In genomic region chr9:78451382-78451781, GRCm38 (mm10) we compare ENCODE assay signal across 14 mouse cellular contexts. TPM values are rescaled to one million over a fixed set of nuclear protein-coding genes. Genes with fewer than 3 reads are reported as not detected.
DNase-seq lines count a peak whose midpoint lies in the region; ATAC-seq and TF ChIP-seq lines count a peak whose summit lies in the region.
"Had no signal": no experiment of that assay in that cellular context is flagged by ENCODE, and none has a peak within 500 bp of the region (broad histone marks: within the 10 kb centered on the region; RNA-seq: fewer than 3 reads in every experiment).

No protein-coding gene starts in this region.

- no peaks in the 10 kb centered on the region for H3K9me3 ChIP-seq in liver, postnatal 0 days (ENCODE audit: low read length)
- H3K9me3 ChIP-seq: embryonic facial prominence, embryonic 13.5 days; forebrain, embryonic 13.5 days; heart, embryonic 12.5 days; limb, embryonic 13.5 days had no signal

- no peak overlapping the region for H3K4me2 ChIP-seq in liver, postnatal 0 days (ENCODE audit: low read depth, low read length)
- H3K4me2 ChIP-seq: embryonic facial prominence, embryonic 13.5 days; forebrain, embryonic 13.5 days; heart, embryonic 12.5 days; limb, embryonic 13.5 days had no signal

- no peak for ATAC-seq in liver, postnatal 0 days
- ATAC-seq: forebrain, embryonic 13.5 days; intestine, postnatal 0 days; Patski had no signal

- WGBS in liver, postnatal 0 days (ENCODE audit: insufficient replicate concordance): 39% methylated on average over 4 of the region's 4 CpGs
- WGBS in cerebellum, adult 2 months: 76% methylated on average over 4 of the region's 4 CpGs

- H3K4me3 ChIP-seq in liver, postnatal 0 days (ENCODE audit: low read depth, low read length): no peak overlapping the region
- H3K4me3 ChIP-seq in cerebellum, adult 2 months (replicated peaks; ENCODE audit: insufficient read depth, low read depth, low read length): no peak overlapping the region
- H3K4me3 ChIP-seq: embryonic facial prominence, embryonic 13.5 days; forebrain, embryonic 13.5 days; heart, embryonic 12.5 days; limb, embryonic 13.5 days had no signal

- H3K36me3 ChIP-seq in liver, postnatal 0 days (replicated peaks; ENCODE audit: insufficient read depth, low read length): peaks cover 43% of the 10 kb centered on the region

- H3K27me3 ChIP-seq in liver, postnatal 0 days (ENCODE audit: insufficient read depth, low read length): no peaks in the 10 kb centered on the region
- H3K27me3 ChIP-seq in cerebellum, adult 2 months (ENCODE audit: control insufficient read depth, insufficient read depth, low read length): no peaks in the 10 kb centered on the region
- H3K27me3 ChIP-seq: Patski had no signal

- no peak for TF ChIP-seq POLR2A in cerebellum, adult 2 months (IDR thresholded peaks at IDR 0.05; ENCODE audit: borderline replicate concordance, insufficient read depth, low read length)

- no peak for DNase-seq in liver, postnatal 0 days
- DNase-seq in liver: no peak
- DNase-seq in brain, adult 2 months (ENCODE audit: low read depth, low spot score): peak; percentile 25
- DNase-seq in lung, postnatal 14 days: peak; percentile 34
- peak; percentile 37 to 43 for DNase-seq in natural killer cell, adult 2 months (ENCODE audit: low spot score in 2 of 2)
- DNase-seq in right cerebral cortex, postnatal 14 days: no peak
- DNase-seq in cerebellum, adult 2 months: no peak
- DNase-seq: cerebellum, postnatal 25 days had no signal

- H3K9ac ChIP-seq in liver, postnatal 0 days (replicated peaks): no peak overlapping the region
- H3K9ac ChIP-seq: embryonic facial prominence, embryonic 13.5 days; forebrain, embryonic 13.5 days; heart, embryonic 12.5 days; limb, embryonic 13.5 days had no signal

- TF ChIP-seq EP300 in liver, postnatal 0 days (IDR thresholded peaks at IDR 0.05; ENCODE audit: low read depth): no peak

- H3K4me1 ChIP-seq in liver, postnatal 0 days (ENCODE audit: insufficient read depth): peaks cover 9% of the 10 kb centered on the region
- peaks cover 4% of the 10 kb centered on the region; the same call in 1 of the 2 replicates for H3K4me1 ChIP-seq in cerebellum, adult 2 months (ENCODE audit: control insufficient read depth, insufficient read depth, low read length)

- peak overlapping the region; percentile 37; the same call in 1 of the 2 replicates for H3K27ac ChIP-seq in liver, postnatal 0 days (ENCODE audit: low read depth)
- no peak overlapping the region for H3K27ac ChIP-seq in cerebellum, adult 2 months (ENCODE audit: insufficient read depth, low read length)
- H3K27ac ChIP-seq: embryonic facial prominence, embryonic 13.5 days; forebrain, embryonic 13.5 days; limb, embryonic 13.5 days had no signal

- TF ChIP-seq CTCF in liver, postnatal 0 days (IDR thresholded peaks at IDR 0.05; ENCODE audit: low read depth): no peak
- no peak for TF ChIP-seq CTCF in cerebellum, adult 2 months (IDR thresholded peaks at IDR 0.05; ENCODE audit: borderline replicate concordance, insufficient read depth, low read depth, low read length)

RNA-seq across cellular contexts. Expression of gene Gm17324, which starts 2.8 kb away (rescaled TPM):
- 0.70 and 0.75 TPM in 2 replicates for polyA plus RNA-seq in liver, postnatal 0 days (2015; fragmentation: Nextera tagmentation; extraction: Ambion mirVana)
- polyA plus RNA-seq in cerebellum, adult 2 months (2012; rRNA removed): 0.34 and 0.40 TPM in 2 replicates
- polyA plus RNA-seq: Patski had no signal

RNA-seq across cellular contexts. Expression of gene Mto1, which starts 3.4 kb away (rescaled TPM):
- polyA plus RNA-seq in liver, postnatal 0 days (2015; fragmentation: Nextera tagmentation; extraction: Ambion mirVana): 10.9 and 11.5 TPM in 2 replicates
- polyA plus RNA-seq in cerebellum, adult 2 months (2012; rRNA removed): 31.6 TPM in 2 replicates

RNA-seq across cellular contexts. Expression of gene Cgas, which starts 8.3 kb away (rescaled TPM):
- 0.85 and 0.92 TPM in 2 replicates for polyA plus RNA-seq in liver, postnatal 0 days (2015; fragmentation: Nextera tagmentation; extraction: Ambion mirVana)
- 0.33 and 0.40 TPM in 2 replicates for polyA plus RNA-seq in cerebellum, adult 2 months (2012; rRNA removed)

RNA-seq across cellular contexts. Expression of gene Eef1a1, which starts 37.6 kb away (rescaled TPM):
- 1,946 and 1,972 TPM in 2 replicates for polyA plus RNA-seq in liver, postnatal 0 days (2015; fragmentation: Nextera tagmentation; extraction: Ambion mirVana)
- 2,299 and 2,427 TPM in 2 replicates for polyA plus RNA-seq in cerebellum, adult 2 months (2012; rRNA removed)

RNA-seq across cellular contexts. Expression of gene Ddx43, which starts 55.8 kb away (rescaled TPM):
- polyA plus RNA-seq in liver, postnatal 0 days (2015; fragmentation: Nextera tagmentation; extraction: Ambion mirVana): 0.05 TPM in 1 of 2 replicates, not detected in the other
- polyA plus RNA-seq in cerebellum, adult 2 months (2012; rRNA removed): 0.05 and 0.08 TPM in 2 replicates

Comparison
In these comparisons a context has a peak if more than half of its experiments do, and no peak if none do; other contexts are left out.
1. DNase-seq: peak in brain, adult 2 months (single experiment), lung, postnatal 14 days (single experiment) and natural killer cell, adult 2 months (2 of 2); none in liver, postnatal 0 days (single experiment), liver (single experiment), right cerebral cortex, postnatal 14 days (single experiment) and cerebellum, adult 2 months (0 of 2).